Mouse (Mus musculus): ENCODE measurements around the gene Tmem269.

DNA sequence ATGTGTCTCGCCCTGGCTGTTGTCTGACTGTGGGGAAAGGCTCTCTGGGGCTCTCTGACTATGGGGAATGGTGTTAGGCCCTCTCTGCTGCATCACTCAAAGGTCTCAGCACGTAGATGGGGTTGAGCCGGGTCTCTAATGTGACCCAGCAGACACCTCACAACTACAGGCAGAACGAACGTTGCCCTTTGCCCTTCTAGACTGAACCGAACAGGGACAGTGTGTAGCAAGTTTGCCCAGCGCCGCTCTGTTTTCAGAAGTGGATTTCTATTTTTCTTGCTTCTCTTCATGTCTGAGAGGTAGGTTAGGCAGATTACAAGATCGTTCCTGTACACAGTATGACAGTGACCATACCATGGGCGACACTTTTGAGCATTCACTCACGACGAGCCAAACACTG is 24.6 kb upstream of the Tmem269 start:
- TF ChIP-seq CHD2 (IDR thresholded peaks at IDR 0.05; ENCODE audit: low read depth, low read length), result no peak
- no peak for TF ChIP-seq MAFK (IDR thresholded peaks at IDR 0.05; ENCODE audit: insufficient read depth, low read depth, low read length)

Data from ES-E14 (cell line).